Mouse (Mus musculus) G1E (cell line): ENCODE data around the gene Ggcx.

Source experiments
- CTCF ChIP-seq: IDR thresholded peaks from 2 replicates; pipeline ENCODE4 v1.5.1; 2012; ENCODE audit warnings: low read depth, low read length, inconsistent platforms, mixed read lengths
- GATA2 ChIP-seq: IDR thresholded peaks from 2 replicates; pipeline ENCODE4 v1.6.1; 2012; ENCODE audit warnings: low read depth, low read length, inconsistent platforms, borderline replicate concordance
- TAL1 ChIP-seq: conservative IDR thresholded peaks from 2 replicates; pipeline ENCODE4 v1.6.1; 2012; ENCODE audit warnings: low read depth, low read length, inconsistent platforms, mixed read lengths

DNA sequence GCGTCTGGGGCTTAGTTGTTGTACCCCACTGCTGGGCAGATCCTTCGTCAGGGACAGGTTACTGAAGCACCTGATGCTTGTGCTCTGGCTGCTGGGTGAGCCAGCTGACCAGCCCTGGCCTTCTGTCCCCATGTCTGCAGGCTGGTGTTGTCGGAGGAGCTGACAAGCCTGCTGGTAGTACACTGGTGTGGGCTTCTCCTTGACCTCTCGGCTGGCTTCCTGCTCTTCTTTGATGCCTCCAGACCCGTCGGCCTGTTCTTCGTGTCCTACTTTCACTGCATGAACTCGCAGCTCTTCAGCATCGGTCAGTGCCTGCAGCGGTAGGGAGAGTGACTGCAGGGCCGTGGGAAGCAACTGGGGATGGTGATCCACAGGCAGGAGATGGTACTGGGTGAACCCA lies 11.5 kb downstream of the Ggcx start:
- TF ChIP-seq CTCF (no peak), GATA2 (no peak), TAL1 (no peak)
